Mouse (Mus musculus): ENCODE measurements around the gene Cabp7. TPM values are rescaled to one million over a fixed set of nuclear protein-coding genes. Genes with fewer than 3 reads are reported as not detected.

The Cabp7 gene
- total and polyA plus RNA-seq, 3 experiments: not detected

- no peak overlapping the region for H3K4me3 ChIP-seq (ENCODE audit: low read depth, low read length)
- H3K9me3 ChIP-seq (replicated peaks): peaks cover 7% of the 10 kb centered on the region
- peaks cover 7% of the 10 kb centered on the region for H3K4me1 ChIP-seq (ENCODE audit: insufficient read depth, low read depth, low read length)
- peaks cover 2% of the 10 kb centered on the region; the same call in 1 of the 2 replicates for H3K27me3 ChIP-seq (ENCODE audit: insufficient read depth, low read length)
- TF ChIP-seq GATA2 (IDR thresholded peaks at IDR 0.05; ENCODE audit: borderline replicate concordance, low read depth, low read length): no peak
- peaks cover 26% of the 10 kb centered on the region for H3K36me3 ChIP-seq (replicated peaks)
- ATAC-seq (ENCODE audit: extremely low read depth, insufficient number of reproducible peaks, low FRiP score, poor library complexity, severe bottlenecking) (no peak), DNase-seq (ENCODE audit: low spot score) (no peak)
These were observed 49.3 kb downstream of the Cabp7 start for GRCm38 (mm10) chr11:4697043-4697983.

DNA sequence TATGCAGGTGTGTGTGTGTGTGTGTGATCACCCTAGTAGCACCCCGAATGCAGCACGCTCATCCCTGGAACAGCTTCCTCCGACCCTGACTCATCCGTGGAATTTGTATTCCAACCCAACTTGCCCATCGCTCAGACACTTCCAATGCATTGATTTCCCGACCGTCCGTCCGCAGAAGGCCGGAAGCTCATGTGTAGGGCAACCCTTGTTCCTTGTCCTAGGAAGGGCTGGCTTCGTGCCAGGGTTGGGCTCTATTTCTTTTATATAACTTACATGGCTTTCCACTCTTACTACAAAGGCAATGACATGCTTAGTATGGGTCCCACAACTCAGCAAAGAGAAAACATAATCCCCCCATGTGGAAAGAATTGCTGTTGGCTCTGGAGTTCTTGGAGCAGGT lies 54.4 kb downstream of the Cabp7 start:
- peaks cover 10% of the 10 kb centered on the region for H3K4me1 ChIP-seq (ENCODE audit: insufficient read depth, low read depth, low read length)
- no peak overlapping the region for H3K4me3 ChIP-seq (ENCODE audit: low read depth, low read length)
- peaks cover 21% of the 10 kb centered on the region for H3K27me3 ChIP-seq (ENCODE audit: insufficient read depth, low read length)
- no peak for ATAC-seq (ENCODE audit: extremely low read depth, insufficient number of reproducible peaks, low FRiP score, poor library complexity, severe bottlenecking)
- H3K9me3 ChIP-seq (replicated peaks): peaks cover 7% of the 10 kb centered on the region
- DNase-seq (ENCODE audit: low spot score): no peak
- no peaks in the 10 kb centered on the region for H3K36me3 ChIP-seq (replicated peaks)
- TF ChIP-seq GATA1 (IDR thresholded peaks at IDR 0.05; ENCODE audit: borderline replicate concordance, low read length) (no peak), TAL1 (conservative IDR thresholded peaks at IDR 0.05; ENCODE audit: low read depth, low read length) (no peak), POLR2AphosphoS5 (IDR thresholded peaks at IDR 0.05; ENCODE audit: insufficient replicate concordance, low read depth, low read length) (no peak), CTCF (IDR thresholded peaks at IDR 0.05; ENCODE audit: low read depth, low read length) (no peak), GATA2 (IDR thresholded peaks at IDR 0.05; ENCODE audit: borderline replicate concordance, low read depth, low read length) (no peak)

- TF ChIP-seq GATA2 (IDR thresholded peaks at IDR 0.05; ENCODE audit: borderline replicate concordance, low read depth, low read length) (no peak), POLR2AphosphoS5 (IDR thresholded peaks at IDR 0.05; ENCODE audit: insufficient replicate concordance, low read depth, low read length) (no peak), TAL1 (conservative IDR thresholded peaks at IDR 0.05; ENCODE audit: low read depth, low read length) (no peak), GATA1 (IDR thresholded peaks at IDR 0.05; ENCODE audit: borderline replicate concordance, low read length) (no peak), CTCF (IDR thresholded peaks at IDR 0.05; ENCODE audit: low read depth, low read length) (no peak)
- ATAC-seq (ENCODE audit: extremely low read depth, insufficient number of reproducible peaks, low FRiP score, poor library complexity, severe bottlenecking) (no peak), DNase-seq (ENCODE audit: low spot score) (no peak)
- peaks cover 10% of the 10 kb centered on the region for H3K4me1 ChIP-seq (ENCODE audit: insufficient read depth, low read depth, low read length)
- H3K4me3 ChIP-seq (ENCODE audit: low read depth, low read length): no peak overlapping the region
- H3K27me3 ChIP-seq (ENCODE audit: insufficient read depth, low read length): peaks cover 21% of the 10 kb centered on the region
- H3K36me3 ChIP-seq (replicated peaks): no peaks in the 10 kb centered on the region
- H3K9me3 ChIP-seq (replicated peaks): peaks cover 7% of the 10 kb centered on the region
These were observed 55.4 kb downstream of the Cabp7 start for GRCm38 (mm10) chr11:4691213-4691612.

DNA sequence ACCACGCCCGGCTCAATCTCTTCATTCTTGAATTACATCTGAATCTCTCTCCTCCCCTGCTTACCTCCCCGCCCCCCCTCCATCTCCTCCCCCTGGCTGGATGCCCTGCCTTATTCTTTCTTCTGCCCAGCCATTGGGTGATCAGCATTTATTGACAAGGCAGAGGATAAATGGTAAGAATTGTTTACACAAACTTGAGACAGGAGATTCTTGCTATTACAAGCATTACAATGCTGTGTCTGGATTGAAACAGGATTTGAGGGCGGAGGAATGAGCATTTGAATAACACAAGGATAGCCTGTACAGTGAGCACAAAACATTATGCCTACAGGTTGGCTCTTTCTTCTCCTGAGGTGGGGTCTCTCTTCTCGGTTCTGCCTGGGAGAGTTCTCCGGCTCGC lies 56.2 kb downstream of the Cabp7 start:
- no peak for TF ChIP-seq POLR2AphosphoS5 (IDR thresholded peaks at IDR 0.05; ENCODE audit: insufficient replicate concordance, low read depth, low read length)
- no peak for TF ChIP-seq CTCF (IDR thresholded peaks at IDR 0.05; ENCODE audit: low read depth, low read length)
- TF ChIP-seq GATA2 (IDR thresholded peaks at IDR 0.05; ENCODE audit: borderline replicate concordance, low read depth, low read length): no peak
- no peak for TF ChIP-seq TAL1 (conservative IDR thresholded peaks at IDR 0.05; ENCODE audit: low read depth, low read length)
- no peak for TF ChIP-seq GATA1 (IDR thresholded peaks at IDR 0.05; ENCODE audit: borderline replicate concordance, low read length)
- peaks cover 21% of the 10 kb centered on the region for H3K27me3 ChIP-seq (ENCODE audit: insufficient read depth, low read length)

DNA sequence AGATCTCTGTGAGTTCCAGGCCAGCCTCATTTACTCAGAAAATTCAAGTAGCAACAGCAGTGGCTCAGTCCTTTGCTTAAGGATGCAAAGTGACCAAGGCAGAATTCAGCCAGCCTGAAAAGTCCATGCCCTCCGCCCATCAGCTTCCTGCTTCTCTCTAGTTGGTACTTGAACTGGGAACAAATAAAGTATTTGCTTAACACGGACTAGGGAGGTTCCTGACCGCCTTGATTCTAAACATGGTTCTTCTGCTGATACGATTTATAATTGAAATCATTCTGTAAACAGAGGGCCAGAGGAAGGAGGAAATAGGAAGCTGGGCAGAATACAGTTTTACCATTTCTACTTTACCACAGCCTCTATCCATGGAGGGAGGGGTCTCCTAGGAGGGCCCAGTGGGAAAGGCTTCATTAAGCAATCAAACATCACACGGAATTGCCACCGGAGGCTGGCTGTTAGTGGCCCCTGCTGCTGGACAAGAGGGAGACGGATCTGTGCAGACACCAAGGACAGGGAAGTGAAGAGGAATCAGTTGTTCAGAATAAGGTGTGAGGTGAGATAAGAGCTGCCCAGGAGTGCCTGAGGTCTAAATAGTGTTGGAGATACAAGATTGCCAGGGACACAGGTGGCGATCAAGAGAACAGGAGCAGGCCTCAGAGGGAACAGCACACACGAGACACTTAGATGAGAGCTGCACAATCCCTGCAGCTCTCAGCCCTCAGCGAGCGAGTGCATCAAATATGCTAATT lies 57.8 kb downstream of the Cabp7 start:
- H3K27me3 ChIP-seq (ENCODE audit: insufficient read depth, low read length): peaks cover 19% of the 10 kb centered on the region
- no peak overlapping the region for H3K4me3 ChIP-seq (ENCODE audit: low read depth, low read length)
- peaks cover 10% of the 10 kb centered on the region for H3K4me1 ChIP-seq (ENCODE audit: insufficient read depth, low read depth, low read length)
- no peak for DNase-seq (ENCODE audit: low spot score)
- TF ChIP-seq POLR2AphosphoS5 (IDR thresholded peaks at IDR 0.05; ENCODE audit: insufficient replicate concordance, low read depth, low read length) (no peak), TAL1 (conservative IDR thresholded peaks at IDR 0.05; ENCODE audit: low read depth, low read length) (peak; percentile 48; the same call in 1 of the 2 replicates)
- no peaks in the 10 kb centered on the region for H3K9me3 ChIP-seq (replicated peaks)
- H3K36me3 ChIP-seq (replicated peaks): peaks cover 16% of the 10 kb centered on the region
- ATAC-seq (ENCODE audit: extremely low read depth, insufficient number of reproducible peaks, low FRiP score, poor library complexity, severe bottlenecking): peak; percentile 60; the same call in 1 of the 2 replicates

More for the DNA sequence above, 56.2 kb downstream of the Cabp7 start:
- DNase-seq (ENCODE audit: low spot score) (no peak), ATAC-seq (ENCODE audit: extremely low read depth, insufficient number of reproducible peaks, low FRiP score, poor library complexity, severe bottlenecking) (no peak)
- Histone ChIP-seq H3K4me1 (ENCODE audit: insufficient read depth, low read depth, low read length) (peaks cover 10% of the 10 kb centered on the region), H3K4me3 (ENCODE audit: low read depth, low read length) (no peak overlapping the region), H3K36me3 (replicated peaks) (peaks cover 3% of the 10 kb centered on the region), H3K9me3 (replicated peaks) (peaks cover 7% of the 10 kb centered on the region)

- H3K36me3 ChIP-seq (replicated peaks): peaks cover 25% of the 10 kb centered on the region
- DNase-seq (ENCODE audit: low spot score): no peak
- no peak for ATAC-seq (ENCODE audit: extremely low read depth, insufficient number of reproducible peaks, low FRiP score, poor library complexity, severe bottlenecking)
- H3K4me3 ChIP-seq (ENCODE audit: low read depth, low read length): no peak overlapping the region
- no peaks in the 10 kb centered on the region for H3K9me3 ChIP-seq (replicated peaks)
- H3K27me3 ChIP-seq (ENCODE audit: insufficient read depth, low read length): peaks cover 19% of the 10 kb centered on the region
- TF ChIP-seq POLR2AphosphoS5 (IDR thresholded peaks at IDR 0.05; ENCODE audit: insufficient replicate concordance, low read depth, low read length): no peak
- TF ChIP-seq GATA2 (IDR thresholded peaks at IDR 0.05; ENCODE audit: borderline replicate concordance, low read depth, low read length): no peak
- no peak for TF ChIP-seq TAL1 (conservative IDR thresholded peaks at IDR 0.05; ENCODE audit: low read depth, low read length)
- TF ChIP-seq CTCF (IDR thresholded peaks at IDR 0.05; ENCODE audit: low read depth, low read length): no peak
- TF ChIP-seq GATA1 (IDR thresholded peaks at IDR 0.05; ENCODE audit: borderline replicate concordance, low read length): no peak
- peaks cover 10% of the 10 kb centered on the region for H3K4me1 ChIP-seq (ENCODE audit: insufficient read depth, low read depth, low read length)
These were observed 58.7 kb downstream of the Cabp7 start for GRCm38 (mm10) chr11:4687874-4688273.

Measured in G1E (cell line).